9 mouse cellular contexts compared by ENCODE assay signal in the genomic region with DNA sequence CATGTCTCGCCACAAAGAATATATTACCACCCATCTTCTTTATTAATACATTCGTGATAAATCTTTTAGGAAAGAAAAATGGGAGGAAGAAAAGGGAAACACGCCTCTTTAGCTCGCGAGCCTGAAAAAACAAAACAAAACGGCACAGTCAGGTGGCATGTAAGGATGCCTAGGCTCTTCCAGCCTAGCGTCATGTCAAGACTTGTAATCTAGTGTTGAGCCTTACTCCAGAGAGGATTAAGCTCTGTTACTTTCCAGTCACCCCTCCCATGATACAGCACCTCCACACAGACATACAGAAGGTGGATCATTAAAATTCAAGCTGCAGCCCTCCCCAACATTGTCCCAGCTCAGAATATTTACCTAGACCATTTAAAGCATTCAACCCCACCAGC. TPM values are rescaled to one million over a fixed set of nuclear protein-coding genes. Genes with fewer than 3 reads are reported as not detected.
A peak's percentile ranks its signal among the peaks of the same experiment; 100 is the strongest.
DNase-seq lines count a peak whose midpoint lies in the region; ATAC-seq and TF ChIP-seq lines count a peak whose summit lies in the region.
"Had no signal": no experiment of that assay in that cellular context is flagged by ENCODE, and none has a peak within 500 bp of the region (broad histone marks: within the 10 kb centered on the region; RNA-seq: fewer than 3 reads in every experiment).

No protein-coding gene starts in this region.

- DNase-seq in heart, embryonic 10.5 days (ENCODE audit: low spot score): no peak
- no peak for DNase-seq in heart, postnatal 36 days
- peak; percentile 36 for DNase-seq in forebrain, embryonic 14.5 days (ENCODE audit: low spot score)
- no peak for DNase-seq in urinary bladder, adult 2 months (ENCODE audit: low spot score)
- DNase-seq in layer of hippocampus, adult 8-10 months (ENCODE audit: low spot score in 2 of 2): no peak
- DNase-seq in layer of hippocampus, adult 18-20 months (ENCODE audit: low spot score in 2 of 2): no peak

- H3K4me1 ChIP-seq in heart, embryonic 10.5 days: peaks cover 31% of the 10 kb centered on the region
- peaks cover 19% of the 10 kb centered on the region for H3K4me1 ChIP-seq in E14TG2a.4 (replicated peaks; ENCODE audit: low read depth, low read length)
- H3K4me1 ChIP-seq in forebrain, embryonic 14.5 days (ENCODE audit: control insufficient read depth, insufficient read depth, low read length): peaks cover 8% of the 10 kb centered on the region; the same call in 1 of the 2 replicates
- H3K4me1 ChIP-seq in liver, embryonic 15.5 days (replicated peaks): peaks cover 34% of the 10 kb centered on the region

- WGBS in heart, embryonic 10.5 days: 6% methylated on average over 7 of the region's 7 CpGs
- WGBS in forebrain, embryonic 14.5 days: 8% methylated on average over 7 of the region's 7 CpGs
- 12% methylated on average over 7 of the region's 7 CpGs for WGBS in liver, embryonic 15.5 days (ENCODE audit: insufficient replicate concordance)

- ATAC-seq in forebrain, embryonic 14.5 days: no peak
- ATAC-seq in liver, embryonic 15.5 days (ENCODE audit: insufficient read depth): no peak

- no peaks in the 10 kb centered on the region for H3K36me3 ChIP-seq in heart, embryonic 10.5 days
- no peaks in the 10 kb centered on the region for H3K36me3 ChIP-seq in E14TG2a.4 (ENCODE audit: insufficient read depth, low read length)
- H3K36me3 ChIP-seq in forebrain, embryonic 14.5 days (ENCODE audit: control insufficient read depth, insufficient read depth, low read length): no peaks in the 10 kb centered on the region
- no peaks in the 10 kb centered on the region for H3K36me3 ChIP-seq in liver, embryonic 15.5 days (replicated peaks)

- H3K4me2 ChIP-seq in forebrain, embryonic 14.5 days (ENCODE audit: low read length): peak overlapping the region; percentile 98
- peak overlapping the region; percentile 96 for H3K4me2 ChIP-seq in liver, embryonic 15.5 days

- H3K9me3 ChIP-seq in heart, embryonic 10.5 days: no peaks in the 10 kb centered on the region
- no peaks in the 10 kb centered on the region for H3K9me3 ChIP-seq in E14TG2a.4 (ENCODE audit: low read length)
- no peaks in the 10 kb centered on the region for H3K9me3 ChIP-seq in forebrain, embryonic 14.5 days (replicated peaks; ENCODE audit: control insufficient read depth, low read length)
- H3K9me3 ChIP-seq in liver, embryonic 15.5 days (replicated peaks): no peaks in the 10 kb centered on the region

- H3K27ac ChIP-seq in heart, embryonic 10.5 days: no peak overlapping the region
- peak overlapping the region; percentile 85; the same call in 1 of the 2 replicates for H3K27ac ChIP-seq in forebrain, embryonic 14.5 days (ENCODE audit: low read depth, low read length)
- H3K27ac ChIP-seq in liver, embryonic 15.5 days (replicated peaks): no peak overlapping the region

- TF ChIP-seq CTCF in E14TG2a.4 (conservative IDR thresholded peaks at IDR 0.05; ENCODE audit: low read length): no peak

- H3K4me3 ChIP-seq in heart, embryonic 10.5 days: peak overlapping the region; percentile 88
- H3K4me3 ChIP-seq in E14TG2a.4 (replicated peaks; ENCODE audit: low read length): peak overlapping the region; percentile 81
- peak overlapping the region; percentile 80 for H3K4me3 ChIP-seq in forebrain, embryonic 14.5 days (ENCODE audit: low read depth, low read length)
- peak overlapping the region; percentile 66 for H3K4me3 ChIP-seq in liver, embryonic 15.5 days (replicated peaks)

- H3K9ac ChIP-seq in forebrain, embryonic 14.5 days (ENCODE audit: low read length): peak overlapping the region; percentile 78
- peak overlapping the region; percentile 45; the same call in 1 of the 2 replicates for H3K9ac ChIP-seq in liver, embryonic 15.5 days

- peaks cover 42% of the 10 kb centered on the region for H3K27me3 ChIP-seq in heart, embryonic 10.5 days (ENCODE audit: insufficient read depth, poor library complexity, severe bottlenecking)
- peaks cover 60% of the 10 kb centered on the region for H3K27me3 ChIP-seq in E14TG2a.4 (ENCODE audit: insufficient read depth, low read length)
- no peaks in the 10 kb centered on the region for H3K27me3 ChIP-seq in forebrain, embryonic 14.5 days (replicated peaks; ENCODE audit: control insufficient read depth, insufficient read depth, low read length)
- peaks cover 57% of the 10 kb centered on the region for H3K27me3 ChIP-seq in liver, embryonic 15.5 days

- intact Hi-C loops in heart, postnatal 36 days (cut with DNase I): loop anchor here (5.0 kb wide), 1 partner anchor 403 kb away; no protein-coding TSS in a partner anchor

RNA-seq across cellular contexts. Expression of a gene that starts 0.8 kb away (rescaled TPM):
- 2.0 and 3.6 TPM in 2 replicates for polyA plus RNA-seq in heart, embryonic 10.5 days (2016; fragmentation: Nextera tagmentation; extraction: Ambion mirVana)
- total RNA-seq in heart, postnatal 36 days (2021): 10 to 100 TPM; 50.7 to 64.8 TPM
- polyA plus RNA-seq in forebrain, embryonic 14.5 days (2014; fragmentation: Nextera tagmentation; extraction: Ambion mirVana): 3.6 and 5.3 TPM in 2 replicates
- polyA plus RNA-seq in liver, embryonic 15.5 days (2015; fragmentation: Nextera tagmentation; extraction: Ambion mirVana): 0.63 and 0.96 TPM in 2 replicates
- polyA plus RNA-seq in urinary bladder, adult 2 months (2012; rRNA removed): 31.0 and 36.7 TPM in 2 replicates
- total RNA-seq in layer of hippocampus, adult 8-10 months (2022): 100 to 1,000 TPM; 134 to 154 (median 144) TPM
- 100 to 1,000 TPM; 151 TPM for total RNA-seq in layer of hippocampus, adult 18-20 months (2021)
- total RNA-seq: MEL had no signal
